Mouse (Mus musculus) cerebellum, postnatal 14 days (tissue): ENCODE results near the gene Fsd1l.

Experiments
- DNase-seq, 2 experiments: peaks; one replicate each; pipeline ENCODE4 v3.0.0; 2021; ENCODE audit warnings: mixed read lengths in 2 of 2

Gene Fsd1l

DNA sequence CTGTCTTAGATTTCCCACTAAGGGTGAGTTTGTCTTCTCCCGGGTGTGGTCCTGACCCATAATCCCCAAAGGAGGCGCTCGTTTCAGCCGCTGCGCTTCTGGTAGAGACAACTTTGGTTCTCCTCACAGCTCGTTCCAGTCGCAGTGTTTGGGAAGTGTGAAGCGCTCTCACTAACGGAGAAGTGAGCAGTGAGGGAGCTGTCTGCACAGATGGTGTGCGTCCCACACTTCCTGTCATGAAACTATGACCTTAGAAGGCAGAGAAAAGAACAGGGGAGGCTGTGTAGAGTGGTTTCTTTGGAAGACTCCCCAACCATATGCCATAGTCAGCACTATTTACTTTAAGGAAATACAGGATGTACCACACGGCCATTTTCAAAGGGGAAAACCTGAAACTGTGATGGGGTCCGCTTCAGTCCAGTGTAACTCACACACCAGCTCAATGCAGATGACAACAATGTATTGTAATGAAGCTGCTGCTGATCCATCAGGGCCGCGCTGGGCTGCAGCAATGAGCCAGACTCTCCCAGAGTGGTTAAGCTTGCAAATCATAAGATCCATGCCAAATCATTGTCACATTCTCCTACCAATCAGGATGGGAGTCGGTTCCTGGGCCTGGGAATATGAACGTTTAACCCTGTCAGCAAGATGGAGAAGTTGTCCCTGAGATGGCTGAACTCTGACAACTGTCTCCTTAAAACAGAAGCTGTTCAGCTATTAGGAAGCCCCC, 119.3 kb downstream of the Fsd1l start:
- no peak for DNase-seq
